Mouse (Mus musculus) small intestine, adult 2 months (tissue): ENCODE measurements around the gene Nphs1. TPM values are rescaled to one million over a fixed set of nuclear protein-coding genes. Genes with fewer than 3 reads are reported as not detected.
"Not testable (repeated sequence)": the region's sequence is repeated elsewhere in the genome, so short reads cannot be mapped to it uniquely, and the experiment has no call there.

Experiments used
- H3K27ac ChIP-seq: fragments of 200-500 bp; 2 replicates; pipeline ENCODE4 v1.5.1; 2012; ENCODE audit warnings: low read depth, low read length, control low read depth, inconsistent platforms; ENCODE audit not compliant: insufficient read depth
- H3K27me3 ChIP-seq: fragments of 200-500 bp; 2 replicates; pipeline ENCODE4 v1.6.1; 2012; ENCODE audit warnings: mild to moderate bottlenecking, moderate library complexity, low read length, inconsistent platforms; ENCODE audit not compliant: control insufficient read depth, insufficient read depth
- H3K36me3 ChIP-seq: fragments of 200-500 bp; 2 replicates; pipeline ENCODE4 v1.6.1; 2012; ENCODE audit warnings: mild to moderate bottlenecking, low read length, control low read depth, inconsistent platforms; ENCODE audit not compliant: control insufficient read depth, insufficient read depth
- H3K4me1 ChIP-seq: fragments of 200-500 bp; 2 replicates; pipeline ENCODE4 v1.6.1; 2012; ENCODE audit warnings: low read length, inconsistent platforms, mixed read lengths; ENCODE audit not compliant: control insufficient read depth, insufficient read depth, insufficient read length
- H3K4me3 ChIP-seq: fragments of 200-500 bp; 2 replicates; pipeline ENCODE4 v1.5.1; 2012; ENCODE audit warnings: low read depth, mild to moderate bottlenecking, control low read depth, inconsistent platforms, low read length, moderate library complexity
- CTCF ChIP-seq: fragments of 200-500 bp; IDR thresholded peaks from 2 replicates; pipeline ENCODE4 v1.5.1; 2012; ENCODE audit warnings: low read depth, mild to moderate bottlenecking, control low read depth, inconsistent platforms, low read length, moderate library complexity, mixed read lengths; ENCODE audit not compliant: insufficient replicate concordance, insufficient read length; ENCODE audit errors: extremely low read depth
- POLR2A ChIP-seq: fragments of 200-500 bp; IDR thresholded peaks from 2 replicates; pipeline ENCODE4 v1.6.1; 2012; ENCODE audit warnings: low read depth, mild to moderate bottlenecking, control low read depth, inconsistent platforms, low read length, moderate library complexity
- WGBS: fragments of 180-500 bp; shearing (Covaris S2); methylation state at CpG from one replicate; pipeline ENCODE4 v1.1.7; 2018; 5-methylcytosine and 5-hydroxymethylcytosine counted together
- polyA plus RNA-seq: library from polyadenylated mRNA; depleted of rRNA; stranded (reverse); fragments of >200 nt; gene quantifications from 2 replicates; pipeline ENCODE4 v1.2.3, GENCODE M21; 2012

Gene Nphs1
- polyA plus RNA-seq, 1 experiment = 0.14 TPM

- H3K4me3 ChIP-seq = no peak overlapping the region
- TF ChIP-seq CTCF = peak; percentile 70; the same call in 1 of the 2 replicates
- TF ChIP-seq POLR2A = no peak
- H3K36me3 ChIP-seq = no peaks in the 10 kb centered on the region
- no peaks in the 10 kb centered on the region for H3K27me3 ChIP-seq
- H3K4me1 ChIP-seq = peaks cover 4% of the 10 kb centered on the region
- 5% methylated on average over 4 of the region's 4 CpGs for WGBS
- no peak overlapping the region for H3K27ac ChIP-seq
Measured at GRCm38 (mm10) chr7:30492765-30493164, 34.6 kb downstream of the Nphs1 start.

- TF ChIP-seq POLR2A (no peak), CTCF (0 out of 2 replicates have a peak, but pooled peaks have one; percentile 3)
- Histone ChIP-seq H3K4me1 (peaks cover 4% of the 10 kb centered on the region), H3K36me3 (no peaks in the 10 kb centered on the region), H3K27me3 (no peaks in the 10 kb centered on the region), H3K4me3 (no peak within 1 kb of the TSS), H3K27ac (no peak within 1 kb of the TSS)
- 28% methylated on average over 11 of the region's 11 CpGs for WGBS
Measured at GRCm38 (mm10) chr7:30493401-30493931, 35.4 kb downstream of the Nphs1 start, which contains the start of gene Prodh2. Gene Prodh2 (plus strand): TSS chr7:30493622.

GRCm38 (mm10) chr7:30495506-30496042 is 37.5 kb downstream of the Nphs1 start:
- WGBS = 66% methylated on average over 5 of the region's 5 CpGs
- not testable (repeated sequence) for H3K27ac ChIP-seq, H3K4me1 ChIP-seq, H3K27me3 ChIP-seq, H3K36me3 ChIP-seq, H3K4me3 ChIP-seq

GRCm38 (mm10) chr7:30501159-30501558 is 43.0 kb downstream of the Nphs1 start:
- 76% methylated on average over 5 of the region's 5 CpGs for WGBS
- H3K4me1 ChIP-seq, H3K27me3 ChIP-seq: not testable (repeated sequence)

GRCm38 (mm10) chr7:30508061-30508460 is 49.9 kb downstream of the Nphs1 start:
- no peaks in the 10 kb centered on the region for H3K27me3 ChIP-seq
- TF ChIP-seq CTCF (no peak), POLR2A (no peak)
- 65% methylated on average over 4 of the region's 4 CpGs for WGBS
- no peak overlapping the region for H3K4me3 ChIP-seq
- no peaks in the 10 kb centered on the region for H3K4me1 ChIP-seq
- H3K27ac ChIP-seq = no peak overlapping the region
- no peaks in the 10 kb centered on the region for H3K36me3 ChIP-seq

More at GRCm38 (mm10) chr7:30501159-30501558, 43.0 kb downstream of the Nphs1 start:
- not testable (repeated sequence) for H3K4me3 ChIP-seq, H3K27ac ChIP-seq, H3K36me3 ChIP-seq
- peak; percentile 27; the same call in 1 of the 2 replicates for TF ChIP-seq CTCF

GRCm38 (mm10) chr7:30515003-30515760 is 57.1 kb downstream of the Nphs1 start:
- no peaks in the 10 kb centered on the region for H3K36me3 ChIP-seq
- no peak overlapping the region for H3K4me3 ChIP-seq
- H3K4me1 ChIP-seq = no peaks in the 10 kb centered on the region
- TF ChIP-seq CTCF (no peak), POLR2A (no peak)
- no peaks in the 10 kb centered on the region for H3K27me3 ChIP-seq
- H3K27ac ChIP-seq = no peak overlapping the region
- WGBS = 65% methylated on average over 24 of the region's 24 CpGs

- 44% methylated on average over 8 of the region's 8 CpGs for WGBS
- no peaks in the 10 kb centered on the region for H3K27me3 ChIP-seq
- no peak overlapping the region for H3K4me3 ChIP-seq
- H3K4me1 ChIP-seq = no peaks in the 10 kb centered on the region
- H3K27ac ChIP-seq = no peak overlapping the region
- no peaks in the 10 kb centered on the region for H3K36me3 ChIP-seq
- TF ChIP-seq CTCF = no peak
- TF ChIP-seq POLR2A = no peak
Measured at GRCm38 (mm10) chr7:30518325-30518724, 60.2 kb downstream of the Nphs1 start.
